Mouse (Mus musculus) cerebellum, adult 2 months (tissue): ENCODE results near the gene Eno4.

Experiments
- CTCF ChIP-seq: fragments of 200-500 bp; IDR thresholded peaks from 2 replicates; pipeline ENCODE4 v1.5.1; 2011; ENCODE audit warnings: low read depth, mild to moderate bottlenecking, control low read depth, low read length, moderate library complexity, borderline replicate concordance; ENCODE audit not compliant: insufficient read depth
- POLR2A ChIP-seq: fragments of 200-500 bp; IDR thresholded peaks from 2 replicates; pipeline ENCODE4 v1.6.1; 2011; ENCODE audit warnings: low read length, control low read depth, borderline replicate concordance; ENCODE audit not compliant: insufficient read depth

DNA sequence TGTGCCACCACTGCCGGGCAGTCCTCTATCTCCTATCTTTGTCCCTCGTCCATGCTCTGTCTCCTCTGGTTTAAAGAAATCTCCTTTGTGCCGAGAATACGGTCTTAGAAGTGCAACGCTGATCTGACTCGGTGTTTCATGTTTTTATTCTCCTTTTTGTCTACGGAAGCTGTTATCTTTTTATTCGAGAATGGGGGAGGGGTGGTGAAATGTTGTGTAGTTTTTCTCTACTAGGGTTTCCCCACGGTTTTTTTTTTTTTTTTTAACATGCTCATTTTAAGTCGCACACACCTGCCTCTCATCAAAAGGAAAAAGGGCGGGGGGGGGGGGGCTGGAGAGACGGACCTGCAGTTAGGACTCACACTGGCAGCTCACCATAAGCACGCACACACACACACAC is 9.0 kb downstream of the Eno4 start:
- TF ChIP-seq CTCF: no peak
- TF ChIP-seq POLR2A: no peak
